Mouse (Mus musculus) heart, adult 8-10 months (tissue): Measurements from ENCODE around the gene Gm21976. TPM values are rescaled to one million over a fixed set of nuclear protein-coding genes. Genes with fewer than 3 reads are reported as not detected.

Source experiments
- DNase-seq: peaks from one replicate; pipeline ENCODE4 v3.0.0; 2022; ENCODE audit warnings: low spot score
- total RNA-seq, 4 experiments: library from RNA; stranded (reverse); gene quantifications; 2 replicates each; pipeline ENCODE4 v1.2.4; 2022

Gene Gm21976
- not detected for total RNA-seq

- no peak for DNase-seq
Observed at GRCm38 (mm10) chr13:98279686-98280085, at the start of gene Gm21976. Gm21976 (plus strand) TSS chr13:98279887.

- no peak for DNase-seq
Observed at GRCm38 (mm10) chr13:98230511-98230910, 49.2 kb upstream of the Gm21976 start.

- no peak for DNase-seq
Observed at GRCm38 (mm10) chr13:98235451-98235850, 44.2 kb upstream of the Gm21976 start.

- peak; percentile 72 for DNase-seq
Observed at GRCm38 (mm10) chr13:98239978-98240641, 39.6 kb upstream of the Gm21976 start.

GRCm38 (mm10) chr13:98241531-98242282 lies 38.0 kb upstream of the Gm21976 start:
- no peak for DNase-seq

- no peak for DNase-seq
Observed at GRCm38 (mm10) chr13:98244571-98245350, 34.9 kb upstream of the Gm21976 start.

GRCm38 (mm10) chr13:98245386-98245785 lies 34.3 kb upstream of the Gm21976 start:
- DNase-seq, result no peak

- DNase-seq, result no peak
Observed at GRCm38 (mm10) chr13:98249594-98249993, 30.1 kb upstream of the Gm21976 start.

GRCm38 (mm10) chr13:98254921-98255320 lies 24.8 kb upstream of the Gm21976 start:
- DNase-seq, result no peak

- peak; percentile 97 for DNase-seq
Observed at GRCm38 (mm10) chr13:98262636-98263457, 16.8 kb upstream of the Gm21976 start, which contains the start of the genes Utp15 and Ankra2. Utp15 (minus strand) TSS chr13:98263041. Ankra2 (plus strand) TSS chr13:98263074.

- no peak for DNase-seq
Observed at GRCm38 (mm10) chr13:98263458-98263987, 16.2 kb upstream of the Gm21976 start.

- DNase-seq, result no peak
Observed at GRCm38 (mm10) chr13:98264111-98264510, 15.6 kb upstream of the Gm21976 start.

- DNase-seq, result no peak
Observed at GRCm38 (mm10) chr13:98274023-98274422, 5.7 kb upstream of the Gm21976 start.

- DNase-seq, result peak; percentile 50
Observed at GRCm38 (mm10) chr13:98275646-98276045, 4.0 kb upstream of the Gm21976 start.

GRCm38 (mm10) chr13:98276253-98276652 lies 3.4 kb upstream of the Gm21976 start:
- DNase-seq, result no peak

- no peak for DNase-seq
Observed at GRCm38 (mm10) chr13:98277501-98277900, 2.2 kb upstream of the Gm21976 start.

GRCm38 (mm10) chr13:98280990-98281650 lies 1.4 kb downstream of the Gm21976 start:
- DNase-seq, result no peak

- no peak for DNase-seq
Observed at GRCm38 (mm10) chr13:98290719-98291118, 11.0 kb downstream of the Gm21976 start.

- DNase-seq, result no peak
Observed at GRCm38 (mm10) chr13:98291712-98292111, 12.0 kb downstream of the Gm21976 start.

- DNase-seq, result no peak
Observed at GRCm38 (mm10) chr13:98296072-98296471, 16.4 kb downstream of the Gm21976 start.
